In genomic region chr10:76328574-76328973, GRCm38 (mm10) we compare ENCODE assay signal across 15 mouse cellular contexts.
"Had no signal": no experiment of that assay in that cellular context is flagged by ENCODE, and none has a peak within 500 bp of the region (broad histone marks: within the 10 kb centered on the region; RNA-seq: fewer than 3 reads in every experiment).

No protein-coding gene starts in this region.

- H3K4me2 ChIP-seq: intestine, embryonic 15.5 days; limb, embryonic 13.5 days; liver, embryonic 13.5 days; lung, embryonic 15.5 days; neural tube, embryonic 12.5 days had no signal

- H3K36me3 ChIP-seq: intestine, embryonic 15.5 days; liver, embryonic 13.5 days; lung, embryonic 15.5 days; neural tube, embryonic 12.5 days had no signal

- H3K9me3 ChIP-seq: intestine, embryonic 15.5 days; limb, embryonic 13.5 days; liver, embryonic 13.5 days; lung, embryonic 15.5 days; neural tube, embryonic 12.5 days had no signal

- H3K27ac ChIP-seq: intestine, embryonic 15.5 days; limb, embryonic 13.5 days; liver, embryonic 13.5 days; lung, embryonic 15.5 days; neural tube, embryonic 12.5 days had no signal

- H3K4me3 ChIP-seq: intestine, embryonic 15.5 days; limb, embryonic 13.5 days; liver, embryonic 13.5 days; lung, embryonic 15.5 days; neural tube, embryonic 12.5 days had no signal

- H3K27me3 ChIP-seq: intestine, embryonic 15.5 days; limb, embryonic 13.5 days; liver, embryonic 13.5 days; lung, embryonic 15.5 days; neural tube, embryonic 12.5 days had no signal

- H3K4me1 ChIP-seq: intestine, embryonic 15.5 days; limb, embryonic 13.5 days; lung, embryonic 15.5 days; neural tube, embryonic 12.5 days had no signal

- ATAC-seq: intestine, embryonic 15.5 days; liver, postnatal 0 days had no signal

- H3K9ac ChIP-seq: intestine, embryonic 15.5 days; limb, embryonic 13.5 days; liver, embryonic 13.5 days; liver, postnatal 0 days; lung, embryonic 15.5 days; neural tube, embryonic 12.5 days had no signal

- DNase-seq: kidney, adult 18-20 months; kidney, postnatal 10 days; kidney, postnatal 4 days; liver, embryonic 13.5 days; liver, postnatal 0 days; lung, postnatal 36 days; midbrain, embryonic 14.5 days; right cerebral cortex, postnatal 4 days; spleen, adult 18-20 months; thymus, adult 2 months; thymus, postnatal 36 days had no signal
